Mouse (Mus musculus): Measurements from ENCODE around the gene Padi6.

DNA sequence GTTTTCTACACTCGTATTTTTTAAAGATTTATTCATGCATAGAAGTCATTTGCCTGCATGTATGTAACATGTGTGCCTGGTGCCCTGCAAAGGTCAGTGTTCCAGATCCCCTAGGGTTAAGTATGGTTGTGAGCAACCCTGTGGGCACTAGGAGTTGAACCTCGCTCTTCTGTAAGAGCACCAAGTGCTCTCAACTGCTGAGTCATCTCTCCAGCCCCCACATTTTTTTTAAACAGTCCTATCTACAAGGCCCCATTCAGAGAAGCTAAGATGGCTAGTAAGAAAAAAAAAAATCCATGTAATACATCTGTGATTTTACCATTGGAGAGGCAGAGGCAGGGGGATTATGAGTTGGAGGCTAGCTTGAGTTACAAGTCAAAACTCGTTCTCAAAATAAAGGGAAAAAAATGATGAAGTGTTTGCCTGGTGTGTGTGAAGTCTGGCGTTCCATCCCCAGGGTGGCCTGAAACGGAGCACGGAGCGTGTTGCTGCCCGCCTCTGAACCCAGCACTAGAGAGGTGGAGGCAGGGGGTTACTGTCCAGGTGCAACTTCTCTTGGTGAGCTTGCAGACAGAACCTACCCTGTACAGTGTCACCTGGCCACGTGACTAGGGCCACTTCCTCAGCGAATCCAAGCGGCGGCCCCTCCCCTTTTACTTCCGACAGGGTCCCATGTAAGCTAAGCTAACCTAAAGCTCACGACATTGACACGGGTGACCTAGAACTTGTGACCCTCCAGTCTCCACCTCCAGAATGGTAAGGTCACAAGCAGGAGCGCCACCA lies 52.4 kb downstream of the Padi6 start:
- TF ChIP-seq POLR2A (IDR thresholded peaks at IDR 0.05; ENCODE audit: borderline replicate concordance, extremely low read depth, insufficient read depth, insufficient read length, poor library complexity, severe bottlenecking) (no peak), CTCF (IDR thresholded peaks at IDR 0.05; ENCODE audit: borderline replicate concordance, extremely low read depth, insufficient read depth, insufficient read length) (no peak)
